Mouse (Mus musculus) CH12.LX (cell line): ENCODE data around the gene Coro2a.
"Not testable (repeated sequence)": the region's sequence is repeated elsewhere in the genome, so short reads cannot be mapped to it uniquely, and the experiment has no call there.

ENCODE experiments used
- ETS1 ChIP-seq: conservative IDR thresholded peaks from 2 replicates; pipeline ENCODE4 v1.6.1; 2012; ENCODE audit warnings: low read depth, mild to moderate bottlenecking, inconsistent platforms, low read length, improper control_type of control experiment, moderate library complexity
- POLR2A ChIP-seq: IDR thresholded peaks from 2 replicates; pipeline ENCODE4 v1.6.1; 2011; ENCODE audit warnings: low read depth, mild to moderate bottlenecking, improper control_type of control experiment, low read length
- ZNF384 ChIP-seq: IDR thresholded peaks from 2 replicates; pipeline ENCODE4 v1.6.1; 2012; ENCODE audit warnings: low read depth, low read length, improper control_type of control experiment, inconsistent platforms

DNA sequence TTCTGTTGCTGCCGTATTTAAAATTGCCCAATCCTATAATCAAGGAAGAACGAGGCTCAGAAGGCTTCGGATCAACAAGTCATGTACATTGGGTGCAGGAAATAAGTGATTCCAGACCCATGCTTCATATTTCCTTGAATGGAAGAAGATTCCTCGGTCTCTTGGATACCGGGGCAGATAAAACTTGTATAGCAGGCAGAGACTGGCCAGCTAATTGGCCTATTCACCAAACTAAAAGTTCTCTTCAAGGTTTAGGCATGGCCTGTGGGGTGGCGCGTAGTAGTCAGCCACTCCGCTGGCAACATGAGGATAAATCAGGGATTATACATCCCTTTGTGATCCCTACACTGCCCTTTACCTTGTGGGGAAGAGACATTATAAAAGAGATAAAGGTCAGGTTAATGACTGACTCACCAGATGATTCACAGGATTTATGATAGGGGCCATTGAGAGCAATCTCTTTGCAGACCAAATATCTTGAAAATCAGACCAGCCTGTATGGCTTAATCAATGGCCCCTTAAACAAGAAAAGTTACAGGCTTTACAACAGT is 23.1 kb downstream of the Coro2a start:
- TF ChIP-seq ETS1, ZNF384: not testable (repeated sequence)
- peak; percentile 31; the same call in 1 of the 2 replicates for TF ChIP-seq POLR2A
